8 mouse cellular contexts compared by ENCODE assay signal in genomic region chr19:5810840-5811563, GRCm38 (mm10). TPM values are rescaled to one million over a fixed set of nuclear protein-coding genes. Genes with fewer than 3 reads are reported as not detected.
DNase-seq lines count a peak whose midpoint lies in the region; ATAC-seq and TF ChIP-seq lines count a peak whose summit lies in the region.

No protein-coding gene starts in this region.

- DNase-seq in layer of hippocampus, adult 2 months (ENCODE audit: low spot score in 2 of 2): peak in 1 of 2 experiments; percentile 9
- DNase-seq in layer of hippocampus, adult 18-20 months (ENCODE audit: low spot score in 2 of 2): no peak
- no peak for DNase-seq in embryonic facial prominence, embryonic 11.5 days (ENCODE audit: low spot score)
- DNase-seq in intestine, embryonic 14.5 days (ENCODE audit: low spot score): no peak
- DNase-seq in left cerebral cortex, postnatal 10 days (ENCODE audit: extremely low spot score in 1 of 2, low spot score in 2 of 2): no peak
- no peak for DNase-seq in left cerebral cortex, adult 9 months (ENCODE audit: low spot score in 2 of 2)
- DNase-seq in right cerebral cortex, postnatal 25 days: no peak

- peak overlapping the region; percentile 99 for H3K27ac ChIP-seq in layer of hippocampus, adult 2 months
- 0 out of 2 replicates have a peak overlapping the region, but pooled peaks have one; percentile 25 for H3K27ac ChIP-seq in embryonic facial prominence, embryonic 11.5 days (replicated peaks; ENCODE audit: low read depth, low read length)
- peak overlapping the region; percentile 89 for H3K27ac ChIP-seq in intestine, embryonic 14.5 days (ENCODE audit: low read depth)
- H3K27ac ChIP-seq in neural tube, embryonic 13.5 days (replicated peaks): peak overlapping the region; percentile 94

- H3K4me2 ChIP-seq in embryonic facial prominence, embryonic 11.5 days (ENCODE audit: low read depth, low read length): no peak overlapping the region
- no peak overlapping the region for H3K4me2 ChIP-seq in intestine, embryonic 14.5 days (ENCODE audit: low read length)
- H3K4me2 ChIP-seq in neural tube, embryonic 13.5 days: no peak overlapping the region

- H3K9ac ChIP-seq in embryonic facial prominence, embryonic 11.5 days (replicated peaks; ENCODE audit: low read length): no peak overlapping the region; the same call in 1 of the 2 replicates
- H3K9ac ChIP-seq in intestine, embryonic 14.5 days (ENCODE audit: low read length): peak overlapping the region; percentile 11; the same call in 1 of the 2 replicates
- H3K9ac ChIP-seq in neural tube, embryonic 13.5 days: peak overlapping the region; percentile 52; the same call in 1 of the 2 replicates

- WGBS in embryonic facial prominence, embryonic 11.5 days: 70% methylated on average over 9 of the region's 9 CpGs
- WGBS in intestine, embryonic 14.5 days: 62% methylated on average over 9 of the region's 9 CpGs
- WGBS in neural tube, embryonic 13.5 days: 77% methylated on average over 9 of the region's 9 CpGs

- TF ChIP-seq CTCF in layer of hippocampus, adult 2 months (conservative IDR thresholded peaks at IDR 0.05): no peak

- H3K36me3 ChIP-seq in embryonic facial prominence, embryonic 11.5 days (replicated peaks; ENCODE audit: control insufficient read depth, insufficient read depth, low read depth, low read length): no peaks in the 10 kb centered on the region
- H3K36me3 ChIP-seq in intestine, embryonic 14.5 days (ENCODE audit: control insufficient read depth, insufficient read depth, low read length): no peaks in the 10 kb centered on the region
- no peaks in the 10 kb centered on the region for H3K36me3 ChIP-seq in neural tube, embryonic 13.5 days

- no peaks in the 10 kb centered on the region for H3K27me3 ChIP-seq in embryonic facial prominence, embryonic 11.5 days (ENCODE audit: control insufficient read depth, insufficient read depth, low read length)
- no peaks in the 10 kb centered on the region for H3K27me3 ChIP-seq in intestine, embryonic 14.5 days (replicated peaks; ENCODE audit: control insufficient read depth, insufficient read depth, low read length)
- no peaks in the 10 kb centered on the region for H3K27me3 ChIP-seq in neural tube, embryonic 13.5 days

- H3K4me3 ChIP-seq in layer of hippocampus, adult 2 months: no peak overlapping the region
- H3K4me3 ChIP-seq in embryonic facial prominence, embryonic 11.5 days (ENCODE audit: low read depth, low read length): no peak overlapping the region
- H3K4me3 ChIP-seq in intestine, embryonic 14.5 days (ENCODE audit: low read depth, low read length): no peak overlapping the region
- H3K4me3 ChIP-seq in neural tube, embryonic 13.5 days: no peak overlapping the region

- H3K4me1 ChIP-seq in embryonic facial prominence, embryonic 11.5 days (ENCODE audit: control insufficient read depth, insufficient read depth, low read length): peaks cover 10% of the 10 kb centered on the region
- H3K4me1 ChIP-seq in intestine, embryonic 14.5 days (replicated peaks; ENCODE audit: control insufficient read depth, insufficient read depth, low read length): peaks cover 51% of the 10 kb centered on the region
- H3K4me1 ChIP-seq in neural tube, embryonic 13.5 days (replicated peaks): peaks cover 58% of the 10 kb centered on the region

- ATAC-seq in embryonic facial prominence, embryonic 11.5 days (replicated peaks; ENCODE audit: insufficient number of reproducible peaks, low FRiP score, low TSS enrichment, low read depth): no peak
- no peak for ATAC-seq in intestine, embryonic 14.5 days (replicated peaks; ENCODE audit: low FRiP score, low TSS enrichment, low read depth)
- ATAC-seq in neural tube, embryonic 13.5 days (ENCODE audit: low read depth): peak; percentile 8; the same call in 1 of the 2 replicates

- intact Hi-C loops in left cerebral cortex, postnatal 10 days (cut with DNase I): no loop called here

- no peaks in the 10 kb centered on the region for H3K9me3 ChIP-seq in embryonic facial prominence, embryonic 11.5 days (replicated peaks; ENCODE audit: control insufficient read depth, low read length)
- no peaks in the 10 kb centered on the region for H3K9me3 ChIP-seq in intestine, embryonic 14.5 days (ENCODE audit: control insufficient read depth, low read length)
- H3K9me3 ChIP-seq in neural tube, embryonic 13.5 days: no peaks in the 10 kb centered on the region

RNA-seq across cellular contexts. Expression of gene Scyl1, which starts 39.8 kb away (rescaled TPM):
- total RNA-seq in layer of hippocampus, adult 2 months (2021): 10 to 100 TPM; 74.1 to 80.9 TPM
- 10 to 100 TPM; 77.3 to 80.3 TPM for total RNA-seq in layer of hippocampus, adult 18-20 months (2021)
- 53.9 and 55.0 TPM in 2 replicates for polyA plus RNA-seq in embryonic facial prominence, embryonic 11.5 days (2014; fragmentation: Nextera tagmentation; extraction: Ambion mirVana)
- polyA plus RNA-seq in intestine, embryonic 14.5 days (2014; fragmentation: Nextera tagmentation; extraction: Ambion mirVana): 68.8 and 69.2 TPM in 2 replicates
- 66.7 and 69.8 TPM in 2 replicates for polyA plus RNA-seq in neural tube, embryonic 13.5 days (2015; fragmentation: Nextera tagmentation; extraction: Ambion mirVana)
- total RNA-seq in left cerebral cortex, postnatal 10 days (2021): 10 to 100 TPM; 79.4 to 82.8 TPM

Comparison
In these comparisons a context has a peak if more than half of its experiments do, and no peak if none do; other contexts are left out.
1. H3K27ac ChIP-seq: peak in every context shown above with its lines; median percentile 99 in layer of hippocampus, adult 2 months; 94 in neural tube, embryonic 13.5 days; 89 in intestine, embryonic 14.5 days; 25 in embryonic facial prominence, embryonic 11.5 days.